Mouse (Mus musculus) ES-E14 (cell line): ENCODE measurements around the gene Zfp54. TPM values are rescaled to one million over a fixed set of nuclear protein-coding genes. Genes with fewer than 3 reads are reported as not detected.
"Not testable (repeated sequence)": the region's sequence is repeated elsewhere in the genome, so short reads cannot be mapped to it uniquely, and the experiment has no call there.

ENCODE experiments used
- DNase-seq: peaks from one replicate; pipeline ENCODE4 v3.0.0-alpha.2; 2013; ENCODE audit warnings: low read depth, low spot score
- H3K27ac ChIP-seq: 2 replicates; pipeline ENCODE4 v1.5.1; 2012; ENCODE audit warnings: low read depth, mild to moderate bottlenecking, low read length, moderate library complexity, mixed read lengths; ENCODE audit not compliant: poor library complexity, insufficient read depth, severe bottlenecking
- H3K36me3 ChIP-seq: 2 replicates; pipeline ENCODE4 v1.6.1; 2012; ENCODE audit warnings: mild to moderate bottlenecking, low read length, moderate library complexity, mixed read lengths; ENCODE audit not compliant: control insufficient read depth, poor library complexity, insufficient read depth, severe bottlenecking
- H3K4me1 ChIP-seq, 2 experiments: fragments of 150-350 bp in 1 of 2; sonication (generic) in 1 of 2; 2 replicates each; pipeline ENCODE4 v1.6.1; 2012; ENCODE audit warnings: low read length in 2 of 2, mild to moderate bottlenecking in 1 of 2, mixed read lengths in 1 of 2; ENCODE audit not compliant: control insufficient read depth in 2 of 2, insufficient read depth in 2 of 2, poor library complexity in 1 of 2
- H3K4me3 ChIP-seq, 2 experiments: fragments of 150-350 bp in 1 of 2; sonication (generic) in 1 of 2; 2 replicates each; pipeline ENCODE4 v1.5.1; 2012; ENCODE audit warnings: low read length in 2 of 2, low read depth in 1 of 2, mild to moderate bottlenecking in 1 of 2, mixed read lengths in 1 of 2; ENCODE audit not compliant: insufficient read depth in 1 of 2, poor library complexity in 1 of 2, severe bottlenecking in 1 of 2
- H3K9ac ChIP-seq: 2 replicates; pipeline ENCODE4 v1.6.1; 2012; ENCODE audit warnings: low read depth, mild to moderate bottlenecking, low read length, mixed read lengths; ENCODE audit not compliant: poor library complexity, insufficient read depth, severe bottlenecking
- H3K9me3 ChIP-seq: fragments of 150-350 bp; sonication (generic); 2 replicates; pipeline ENCODE4 v1.6.1; 2012; ENCODE audit warnings: low read depth, mild to moderate bottlenecking, low read length; ENCODE audit not compliant: control insufficient read depth, insufficient read depth
- CHD2 ChIP-seq: IDR thresholded peaks from 2 replicates; pipeline ENCODE4 v1.6.1; 2014; ENCODE audit warnings: mild to moderate bottlenecking, low read depth, low read length, inconsistent platforms
- HCFC1 ChIP-seq: IDR thresholded peaks from 2 replicates; pipeline ENCODE4 v1.6.1; 2012; ENCODE audit warnings: low read length, inconsistent platforms, borderline replicate concordance; ENCODE audit not compliant: insufficient read depth
- MAFK ChIP-seq: IDR thresholded peaks from 2 replicates; pipeline ENCODE4 v1.6.1; 2014; ENCODE audit warnings: mild to moderate bottlenecking, low read depth, low read length, inconsistent platforms; ENCODE audit not compliant: insufficient read depth
- ZC3H11A ChIP-seq: IDR thresholded peaks from 2 replicates; pipeline ENCODE4 v1.6.1; 2012; ENCODE audit warnings: low read depth, mild to moderate bottlenecking, inconsistent platforms, low read length, borderline replicate concordance
- ZNF384 ChIP-seq: IDR thresholded peaks from 2 replicates; pipeline ENCODE4 v1.6.1; 2012; ENCODE audit warnings: low read depth, low read length, inconsistent platforms
- in situ Hi-C, 2 experiments: fragments of 600-800 bp; cut with MboI; formaldehyde crosslinking; loops; one replicate each; pipeline ENCODE4 v1.15.1; 2025; ENCODE audit warnings: low sequenced_read_pairs in 2 of 2, inconsistent platforms in 1 of 2; ENCODE audit not compliant: unreplicated experiment in 2 of 2
- total RNA-seq: library from RNA; depleted of rRNA; stranded (reverse); fragments of 300-350 nt; gene quantifications from 2 replicates; pipeline ENCODE4 v1.2.3, GENCODE M21; 2012

Zfp54 gene
- total RNA-seq, 1 experiment, result 3.3 TPM

DNA sequence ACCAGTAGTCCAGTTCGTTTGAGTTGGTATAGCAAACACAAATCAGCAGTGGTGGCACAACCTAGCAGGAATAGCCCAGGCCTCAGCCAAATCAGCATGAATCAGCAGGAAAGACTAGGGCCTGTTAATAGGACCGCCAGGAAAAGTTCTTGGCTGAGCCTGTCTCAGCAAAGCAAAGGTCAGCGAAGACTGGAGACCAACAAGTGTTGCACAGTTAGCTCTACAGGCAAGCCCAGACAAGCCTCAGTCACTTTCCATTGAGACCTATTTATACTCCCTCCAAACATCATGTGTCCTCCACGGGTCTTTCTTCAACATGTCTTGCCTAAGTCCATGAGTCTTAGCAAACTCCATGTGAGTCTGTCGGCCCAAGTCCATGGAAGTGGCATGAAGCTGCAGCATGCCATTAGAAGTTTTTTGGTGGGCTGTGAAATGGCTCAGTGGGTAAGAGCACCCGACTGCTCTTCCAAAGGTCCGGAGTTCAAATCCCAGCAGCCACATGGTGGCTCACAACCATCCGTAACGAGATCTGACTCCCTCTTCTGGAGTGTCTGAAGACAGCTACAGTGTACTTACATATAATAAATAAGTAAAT is 15.9 kb downstream of the Zfp54 start:
- H3K9ac ChIP-seq, result not testable (repeated sequence)
- peak overlapping the region; percentile 52; the same call in 1 of the 2 replicates for H3K27ac ChIP-seq

DNA sequence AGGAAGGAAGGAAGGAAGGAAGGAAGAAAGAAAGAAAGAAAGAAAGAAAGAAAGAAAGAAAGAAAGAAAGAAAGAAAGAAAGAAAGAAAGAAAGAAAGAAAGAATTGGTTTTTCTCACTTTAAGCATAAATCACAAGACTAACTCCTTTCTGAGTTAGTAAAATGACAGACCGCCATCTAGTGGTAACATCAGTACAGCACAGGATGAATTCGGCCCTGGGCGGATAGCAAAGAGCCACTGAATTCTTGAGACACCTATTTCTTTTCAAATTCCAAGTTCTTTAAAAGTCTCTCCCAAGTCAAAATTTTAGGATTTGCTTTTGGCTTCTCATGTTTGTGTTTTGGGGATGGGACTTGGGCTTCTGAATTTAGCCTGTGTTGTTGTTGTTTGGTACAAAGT is 26.6 kb downstream of the Zfp54 start:
- peaks cover 2% of the 10 kb centered on the region; the same call in 1 of the 2 replicates for H3K36me3 ChIP-seq
- H3K27ac ChIP-seq, result no peak overlapping the region
- peak overlapping the region; percentile 82 to 99 for H3K4me3 ChIP-seq
- peak; percentile 79 for DNase-seq
- H3K9me3 ChIP-seq, result no peaks in the 10 kb centered on the region
- in situ Hi-C loops, result no loop called here
- H3K9ac ChIP-seq, result peak overlapping the region; percentile 57; the same call in 1 of the 2 replicates
- H3K4me1 ChIP-seq, result peaks cover 0 to 2% of the 10 kb centered on the region in 2 experiments; a peak in 1 of 4 replicates
- TF ChIP-seq ZNF384, result no peak
- 0 out of 2 replicates have a peak, but pooled peaks have one; percentile 30 for TF ChIP-seq ZC3H11A

More for the DNA sequence above, 15.9 kb downstream of the Zfp54 start:
- H3K4me3 ChIP-seq, H3K4me1 ChIP-seq, H3K36me3 ChIP-seq, H3K9me3 ChIP-seq, in situ Hi-C loops, DNase-seq: not testable (repeated sequence)
- TF ChIP-seq MAFK, result peak; percentile 59

DNA sequence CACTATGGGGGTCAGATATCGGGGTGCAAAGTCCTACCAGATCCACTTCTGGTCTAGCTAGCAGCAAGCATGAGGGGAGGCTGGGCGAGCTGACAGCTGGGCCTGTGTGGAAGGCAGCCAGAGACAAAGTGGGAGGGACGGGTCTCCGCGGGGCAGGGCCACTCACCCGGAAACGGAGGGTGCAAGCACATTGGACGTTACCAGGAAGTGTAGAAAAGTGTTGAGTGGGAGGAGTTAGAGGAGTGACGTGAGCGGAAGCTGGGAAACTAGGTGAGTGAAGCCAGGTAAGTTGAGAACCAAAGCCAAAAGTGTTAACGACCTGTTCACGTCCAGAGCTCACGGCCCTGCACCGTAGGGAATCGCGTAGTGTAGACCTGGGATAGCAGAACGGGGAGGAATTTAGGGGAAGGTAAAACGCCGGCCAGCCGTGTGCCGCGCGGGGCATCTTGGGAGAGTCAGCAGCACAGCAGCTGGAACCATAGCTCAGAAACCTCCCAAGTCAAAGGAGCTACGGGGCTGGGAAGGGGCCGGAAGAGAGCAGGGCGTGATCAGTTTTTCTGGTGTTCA is 27.2 kb downstream of the Zfp54 start, which contains the start of gene Zfp51:
Zfp51 (plus strand) TSS at position 237 of the 567 bp plus-strand sequence.
- TF ChIP-seq MAFK, result no peak
- TF ChIP-seq HCFC1, result peak; percentile 51; the same call in 1 of the 2 replicates
- peaks cover 0 to 2% of the 10 kb centered on the region in 2 experiments; a peak in 1 of 4 replicates for H3K4me1 ChIP-seq
- H3K4me3 ChIP-seq, result peak within 1 kb of the TSS; percentile 82 to 99
- H3K36me3 ChIP-seq, result peaks cover 2% of the 10 kb centered on the region; the same call in 1 of the 2 replicates
- H3K9ac ChIP-seq, result peak within 1 kb of the TSS; percentile 81
- DNase-seq, result peak; percentile 93
- in situ Hi-C loops, result no loop called here
- no peaks in the 10 kb centered on the region for H3K9me3 ChIP-seq
- H3K27ac ChIP-seq, result peak within 1 kb of the TSS; percentile 92

DNA sequence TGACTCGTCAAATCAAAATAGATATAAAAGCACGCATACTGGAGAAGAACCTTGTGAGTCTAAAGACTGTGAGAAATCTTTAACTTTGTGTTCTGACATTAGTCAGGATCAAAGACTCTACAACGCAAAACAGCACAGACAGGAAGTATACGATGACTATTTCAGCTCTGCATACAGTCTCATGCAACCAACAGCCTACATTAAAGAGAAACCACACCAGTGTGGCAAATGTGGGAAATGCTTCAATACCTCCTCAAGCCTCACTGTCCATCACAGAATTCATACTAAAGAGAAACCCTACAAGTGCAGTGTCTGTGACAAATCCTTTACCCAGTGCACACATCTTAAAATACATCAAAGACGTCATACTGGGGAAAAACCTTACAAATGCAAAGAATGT is 40.5 kb downstream of the Zfp54 start:
- Histone ChIP-seq H3K9me3 (no peaks in the 10 kb centered on the region), H3K27ac (no peak overlapping the region), H3K9ac (no peak overlapping the region), H3K4me3 (no peak overlapping the region), H3K4me1 (no peaks in the 10 kb centered on the region), H3K36me3 (0 out of 2 replicates have a peak, but pooled peaks cover 2% of the 10 kb centered on the region)
- in situ Hi-C loops, result no loop called here
- no peak for DNase-seq
- no peak for TF ChIP-seq ZNF384
- no peak for TF ChIP-seq HCFC1
- TF ChIP-seq MAFK, result no peak
- no peak for TF ChIP-seq ZC3H11A
- TF ChIP-seq CHD2, result no peak

DNA sequence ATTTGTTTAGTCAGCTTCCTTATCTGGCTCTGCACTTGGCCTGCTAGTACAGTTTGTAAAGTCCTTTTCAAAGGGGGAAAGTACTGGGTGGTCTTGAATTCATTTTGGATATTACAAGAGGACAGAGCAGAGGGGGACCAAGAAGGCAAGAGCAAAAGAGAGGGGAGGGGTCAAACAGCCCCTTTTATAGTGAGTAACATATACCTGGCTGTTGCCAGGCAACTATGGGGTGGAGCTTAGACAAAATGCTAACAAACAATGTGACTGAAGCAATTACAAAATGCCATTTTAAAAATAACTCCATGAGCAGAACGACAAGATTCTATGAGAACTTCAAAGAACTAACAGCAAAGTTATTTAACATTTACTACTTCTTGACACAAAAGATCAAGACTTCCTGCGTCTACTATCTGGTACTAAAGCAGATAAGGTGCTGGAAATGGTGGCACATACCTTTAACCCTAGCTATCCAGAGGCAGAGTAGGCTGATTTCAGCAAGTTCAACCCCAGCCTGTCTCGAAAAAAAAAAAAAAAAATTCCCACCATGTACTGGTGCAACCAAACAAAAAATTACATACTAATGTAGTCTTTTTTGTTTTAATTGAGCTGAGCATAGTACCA is 49.1 kb downstream of the Zfp54 start:
- in situ Hi-C loops, result no loop called here
- Histone ChIP-seq H3K9ac (no peak overlapping the region), H3K36me3 (no peaks in the 10 kb centered on the region), H3K4me3 (no peak overlapping the region), H3K4me1 (peaks cover 2 to 5% of the 10 kb centered on the region in 2 experiments; a peak in 2 of 4 replicates), H3K27ac (no peak overlapping the region), H3K9me3 (no peaks in the 10 kb centered on the region)
- TF ChIP-seq MAFK, result no peak
- TF ChIP-seq ZNF384, result no peak
- TF ChIP-seq HCFC1, result no peak
- no peak for TF ChIP-seq CHD2
- no peak for TF ChIP-seq ZC3H11A
- DNase-seq, result no peak
